Mouse (Mus musculus): ENCODE measurements around the gene Slc51b. TPM values are rescaled to one million over a fixed set of nuclear protein-coding genes. Genes with fewer than 3 reads are reported as not detected.

The Slc51b gene
- not detected in 2 replicates for total RNA-seq (2012; rRNA removed)

- TF ChIP-seq HCFC1 (IDR thresholded peaks at IDR 0.05; ENCODE audit: borderline replicate concordance, insufficient read depth, low read length) (no peak), ZC3H11A (IDR thresholded peaks at IDR 0.05; ENCODE audit: borderline replicate concordance, low read depth, low read length) (no peak), ZNF384 (IDR thresholded peaks at IDR 0.05; ENCODE audit: low read depth, low read length) (no peak), MAFK (IDR thresholded peaks at IDR 0.05; ENCODE audit: insufficient read depth, low read depth, low read length) (no peak), CHD2 (IDR thresholded peaks at IDR 0.05; ENCODE audit: low read depth, low read length) (no peak)
- Histone ChIP-seq H3K36me3 (ENCODE audit: control insufficient read depth, insufficient read depth, low read length, poor library complexity, severe bottlenecking) (no peaks in the 10 kb centered on the region), H3K9me3 (ENCODE audit: control insufficient read depth, insufficient read depth, low read depth, low read length) (no peaks in the 10 kb centered on the region), H3K9ac (ENCODE audit: insufficient read depth, low read depth, low read length, poor library complexity, severe bottlenecking) (no peak within 1 kb of the TSS), H3K27ac (ENCODE audit: insufficient read depth, low read depth, low read length, poor library complexity, severe bottlenecking) (no peak within 1 kb of the TSS), H3K4me1 (ENCODE audit: control insufficient read depth in 2 of 2, insufficient read depth in 2 of 2, low read length in 2 of 2, poor library complexity in 1 of 2) (peaks cover 0 to 10% of the 10 kb centered on the region in 2 experiments; a peak in 1 of 4 replicates), H3K4me3 (ENCODE audit: insufficient read depth in 1 of 2, low read depth in 1 of 2, low read length in 2 of 2, poor library complexity in 1 of 2, severe bottlenecking in 1 of 2) (no peak within 1 kb of the TSS)
- in situ Hi-C loops (cut with MboI; ENCODE audit: low sequenced_read_pairs in 2 of 2, unreplicated experiment in 2 of 2), result no loop called here
- DNase-seq (ENCODE audit: low read depth, low spot score), result no peak
Observed at GRCm38 (mm10) chr9:65422760-65423501, at the start of gene Slc51b. Slc51b (minus strand) TSS chr9:65422955.

DNA sequence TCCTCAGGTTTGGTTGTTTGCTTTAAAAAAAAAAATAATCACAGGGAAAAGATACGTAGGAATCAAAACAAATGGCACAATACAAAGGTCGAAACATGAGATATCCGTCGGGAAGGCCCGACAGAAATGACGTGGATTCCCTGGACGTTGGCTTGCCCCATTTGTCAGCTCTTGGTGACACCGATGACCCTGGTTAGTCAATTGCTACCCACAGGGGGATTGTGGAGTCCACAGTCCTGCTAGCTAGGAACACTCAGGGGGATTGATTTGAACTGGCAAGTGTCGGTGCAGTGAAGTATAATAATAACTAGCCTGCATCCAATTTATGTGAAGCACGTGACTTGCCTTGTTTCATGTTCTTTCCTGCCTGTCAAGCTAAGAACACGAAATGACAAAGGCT is 44.9 kb upstream of the Slc51b start:
- no peak overlapping the region for H3K9ac ChIP-seq (ENCODE audit: insufficient read depth, low read depth, low read length, poor library complexity, severe bottlenecking)
- no peaks in the 10 kb centered on the region for H3K4me1 ChIP-seq (ENCODE audit: control insufficient read depth in 2 of 2, insufficient read depth in 2 of 2, low read length in 2 of 2, poor library complexity in 1 of 2)
- no peak overlapping the region for H3K4me3 ChIP-seq (ENCODE audit: insufficient read depth in 1 of 2, low read depth in 1 of 2, low read length in 2 of 2, poor library complexity in 1 of 2, severe bottlenecking in 1 of 2)
- no peak for DNase-seq (ENCODE audit: low read depth, low spot score)
- in situ Hi-C loops (cut with MboI; ENCODE audit: low sequenced_read_pairs in 2 of 2, unreplicated experiment in 2 of 2), result no loop called here
- H3K9me3 ChIP-seq (ENCODE audit: control insufficient read depth, insufficient read depth, low read depth, low read length), result no peaks in the 10 kb centered on the region
- H3K36me3 ChIP-seq (ENCODE audit: control insufficient read depth, insufficient read depth, low read length, poor library complexity, severe bottlenecking), result peaks cover 6% of the 10 kb centered on the region; the same call in 1 of the 2 replicates
- TF ChIP-seq CHD2 (IDR thresholded peaks at IDR 0.05; ENCODE audit: low read depth, low read length), result no peak
- no peak for TF ChIP-seq HCFC1 (IDR thresholded peaks at IDR 0.05; ENCODE audit: borderline replicate concordance, insufficient read depth, low read length)
- TF ChIP-seq ZNF384 (IDR thresholded peaks at IDR 0.05; ENCODE audit: low read depth, low read length), result no peak
- no peak for TF ChIP-seq ZC3H11A (IDR thresholded peaks at IDR 0.05; ENCODE audit: borderline replicate concordance, low read depth, low read length)
- no peak for TF ChIP-seq MAFK (IDR thresholded peaks at IDR 0.05; ENCODE audit: insufficient read depth, low read depth, low read length)
- no peak overlapping the region for H3K27ac ChIP-seq (ENCODE audit: insufficient read depth, low read depth, low read length, poor library complexity, severe bottlenecking)

- H3K27ac ChIP-seq (ENCODE audit: insufficient read depth, low read depth, low read length, poor library complexity, severe bottlenecking), result no peak overlapping the region
- TF ChIP-seq MAFK (IDR thresholded peaks at IDR 0.05; ENCODE audit: insufficient read depth, low read depth, low read length) (no peak), ZNF384 (IDR thresholded peaks at IDR 0.05; ENCODE audit: low read depth, low read length) (no peak), CHD2 (IDR thresholded peaks at IDR 0.05; ENCODE audit: low read depth, low read length) (no peak), HCFC1 (IDR thresholded peaks at IDR 0.05; ENCODE audit: borderline replicate concordance, insufficient read depth, low read length) (no peak), ZC3H11A (IDR thresholded peaks at IDR 0.05; ENCODE audit: borderline replicate concordance, low read depth, low read length) (no peak)
- in situ Hi-C loops (cut with MboI; ENCODE audit: low sequenced_read_pairs in 2 of 2, unreplicated experiment in 2 of 2), result no loop called here
Observed at GRCm38 (mm10) chr9:65465241-65465640, 42.5 kb upstream of the Slc51b start.

DNA sequence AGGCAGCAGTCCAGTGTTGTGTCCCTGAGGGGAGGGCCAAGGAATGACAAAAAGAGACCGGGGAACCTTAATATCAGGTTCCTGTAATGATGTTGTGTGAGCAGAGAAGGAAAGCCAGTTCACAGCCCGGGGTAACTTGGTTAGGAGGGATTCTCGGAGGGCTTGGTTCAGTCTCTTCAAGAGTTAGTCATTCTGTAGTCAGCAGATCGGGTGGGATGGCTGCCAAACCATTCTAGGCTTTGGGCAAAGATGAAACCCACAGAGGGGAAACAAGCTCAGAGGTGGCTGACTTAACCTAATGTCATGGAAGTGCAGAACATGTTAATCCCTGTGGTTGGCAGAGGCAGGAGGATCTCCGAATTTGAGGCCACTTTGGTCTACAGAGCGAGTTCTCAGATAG is 41.4 kb upstream of the Slc51b start:
- no peak overlapping the region for H3K9ac ChIP-seq (ENCODE audit: insufficient read depth, low read depth, low read length, poor library complexity, severe bottlenecking)
- TF ChIP-seq ZC3H11A (IDR thresholded peaks at IDR 0.05; ENCODE audit: borderline replicate concordance, low read depth, low read length), result no peak
- TF ChIP-seq MAFK (IDR thresholded peaks at IDR 0.05; ENCODE audit: insufficient read depth, low read depth, low read length), result no peak
- no peak for TF ChIP-seq HCFC1 (IDR thresholded peaks at IDR 0.05; ENCODE audit: borderline replicate concordance, insufficient read depth, low read length)
- TF ChIP-seq CHD2 (IDR thresholded peaks at IDR 0.05; ENCODE audit: low read depth, low read length), result no peak
- no peak for TF ChIP-seq ZNF384 (IDR thresholded peaks at IDR 0.05; ENCODE audit: low read depth, low read length)
- H3K4me1 ChIP-seq (ENCODE audit: control insufficient read depth in 2 of 2, insufficient read depth in 2 of 2, low read length in 2 of 2, poor library complexity in 1 of 2), result no peaks in the 10 kb centered on the region
- H3K27ac ChIP-seq (ENCODE audit: insufficient read depth, low read depth, low read length, poor library complexity, severe bottlenecking), result no peak overlapping the region
- no peak for DNase-seq (ENCODE audit: low read depth, low spot score)
- H3K4me3 ChIP-seq (ENCODE audit: insufficient read depth in 1 of 2, low read depth in 1 of 2, low read length in 2 of 2, poor library complexity in 1 of 2, severe bottlenecking in 1 of 2), result no peak overlapping the region
- in situ Hi-C loops (cut with MboI; ENCODE audit: low sequenced_read_pairs in 2 of 2, unreplicated experiment in 2 of 2), result no loop called here
- no peaks in the 10 kb centered on the region for H3K9me3 ChIP-seq (ENCODE audit: control insufficient read depth, insufficient read depth, low read depth, low read length)
- peaks cover 3% of the 10 kb centered on the region; the same call in 1 of the 2 replicates for H3K36me3 ChIP-seq (ENCODE audit: control insufficient read depth, insufficient read depth, low read length, poor library complexity, severe bottlenecking)

More at GRCm38 (mm10) chr9:65465241-65465640, 42.5 kb upstream of the Slc51b start:
- Histone ChIP-seq H3K4me1 (ENCODE audit: control insufficient read depth in 2 of 2, insufficient read depth in 2 of 2, low read length in 2 of 2, poor library complexity in 1 of 2) (no peaks in the 10 kb centered on the region), H3K36me3 (ENCODE audit: control insufficient read depth, insufficient read depth, low read length, poor library complexity, severe bottlenecking) (peaks cover 6% of the 10 kb centered on the region; the same call in 1 of the 2 replicates), H3K9ac (ENCODE audit: insufficient read depth, low read depth, low read length, poor library complexity, severe bottlenecking) (no peak overlapping the region), H3K4me3 (ENCODE audit: insufficient read depth in 1 of 2, low read depth in 1 of 2, low read length in 2 of 2, poor library complexity in 1 of 2, severe bottlenecking in 1 of 2) (no peak overlapping the region), H3K9me3 (ENCODE audit: control insufficient read depth, insufficient read depth, low read depth, low read length) (no peaks in the 10 kb centered on the region)
- DNase-seq (ENCODE audit: low read depth, low spot score), result no peak

Measured in ES-E14 (cell line).